15 mouse cellular contexts compared by ENCODE assay signal in the genomic region with DNA sequence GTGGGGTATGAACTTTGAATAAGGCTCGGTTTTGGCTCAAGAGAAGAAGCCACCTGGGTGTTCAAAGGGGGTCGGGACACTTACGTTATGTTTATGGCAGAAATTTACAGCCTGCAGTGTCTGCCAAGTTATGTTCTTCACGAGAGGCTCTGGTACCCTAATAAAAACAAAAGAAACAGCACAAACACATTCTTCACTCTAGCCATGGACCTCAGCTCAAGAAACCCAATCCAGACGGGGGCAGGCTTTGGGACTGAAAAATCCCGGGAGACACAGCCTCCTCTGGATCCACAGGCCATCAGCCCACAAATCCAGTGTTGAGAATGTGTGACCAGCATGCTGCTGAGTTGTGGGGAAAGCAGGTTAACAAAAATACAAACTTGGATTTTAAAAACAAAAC. TPM values are rescaled to one million over a fixed set of nuclear protein-coding genes. Genes with fewer than 3 reads are reported as not detected.
DNase-seq lines count a peak whose midpoint lies in the region; ATAC-seq and TF ChIP-seq lines count a peak whose summit lies in the region.
"Had no signal": no experiment of that assay in that cellular context is flagged by ENCODE, and none has a peak within 500 bp of the region (broad histone marks: within the 10 kb centered on the region; RNA-seq: fewer than 3 reads in every experiment).

No protein-coding gene starts in this region.

- no peak for DNase-seq in hindbrain, embryonic 10.5 days (ENCODE audit: low spot score)
- DNase-seq in hindbrain, postnatal 0 days (ENCODE audit: low spot score) = no peak
- no peak for DNase-seq in G1E (ENCODE audit: low spot score)
- DNase-seq in testis, postnatal 14 days (ENCODE audit: low spot score) = no peak
- no peak for DNase-seq in spleen, adult 12 weeks (ENCODE audit: low spot score)
- DNase-seq: adrenal gland, postnatal 25 days; cerebellum, adult 11-12 months; lung, postnatal 14 days; midbrain, embryonic 14.5 days; right cerebral cortex, adult 18-20 months had no signal

- no peak overlapping the region for H3K9ac ChIP-seq in hindbrain, postnatal 0 days (replicated peaks; ENCODE audit: low read length)
- no peak overlapping the region for H3K9ac ChIP-seq in limb, embryonic 13.5 days
- H3K9ac ChIP-seq: hindbrain, embryonic 12.5 days; neural tube, embryonic 13.5 days had no signal

- peaks cover 20% of the 10 kb centered on the region for H3K4me1 ChIP-seq in hindbrain, embryonic 10.5 days (replicated peaks)
- 0 out of 2 replicates have a peak, but pooled peaks cover 5% of the 10 kb centered on the region for H3K4me1 ChIP-seq in hindbrain, postnatal 0 days (ENCODE audit: insufficient read depth, low read length)
- peaks cover 49% of the 10 kb centered on the region for H3K4me1 ChIP-seq in G1E (ENCODE audit: insufficient read depth, low read depth, low read length)
- no peaks in the 10 kb centered on the region; the same call in 1 of the 2 replicates for H3K4me1 ChIP-seq in bone marrow, adult 2 months (ENCODE audit: control insufficient read depth, insufficient read depth, low read length)
- peaks cover 34% of the 10 kb centered on the region for H3K4me1 ChIP-seq in limb, embryonic 13.5 days

- H3K27ac ChIP-seq in hindbrain, embryonic 10.5 days = peak overlapping the region; percentile 56
- no peak overlapping the region for H3K27ac ChIP-seq in hindbrain, postnatal 0 days
- H3K27ac ChIP-seq in bone marrow, adult 2 months (ENCODE audit: control insufficient read depth, insufficient read depth, low read depth, low read length, poor library complexity) = peak overlapping the region; percentile 78
- H3K27ac ChIP-seq in limb, embryonic 13.5 days = no peak overlapping the region
- H3K27ac ChIP-seq: neural tube, embryonic 13.5 days had no signal

- TF ChIP-seq POLR2A in bone marrow, adult 2 months (IDR thresholded peaks at IDR 0.05; ENCODE audit: borderline replicate concordance, control insufficient read depth, low read depth, low read length) = no peak

- no peak overlapping the region for H3K4me2 ChIP-seq in hindbrain, postnatal 0 days (ENCODE audit: low read depth, low read length)
- H3K4me2 ChIP-seq in limb, embryonic 13.5 days (replicated peaks) = peak overlapping the region; percentile 14; the same call in 1 of the 2 replicates
- H3K4me2 ChIP-seq: hindbrain, embryonic 12.5 days; neural tube, embryonic 13.5 days had no signal

- no peaks in the 10 kb centered on the region for H3K36me3 ChIP-seq in hindbrain, embryonic 10.5 days
- H3K36me3 ChIP-seq in hindbrain, postnatal 0 days (ENCODE audit: insufficient read depth, low read length) = no peaks in the 10 kb centered on the region
- H3K36me3 ChIP-seq in G1E (replicated peaks) = no peaks in the 10 kb centered on the region
- no peaks in the 10 kb centered on the region for H3K36me3 ChIP-seq in limb, embryonic 13.5 days
- H3K36me3 ChIP-seq: hindbrain, embryonic 12.5 days; neural tube, embryonic 13.5 days had no signal

- H3K4me3 ChIP-seq in hindbrain, embryonic 10.5 days = no peak overlapping the region
- H3K4me3 ChIP-seq in hindbrain, postnatal 0 days (ENCODE audit: low read length) = no peak overlapping the region
- H3K4me3 ChIP-seq in G1E (ENCODE audit: low read depth, low read length) = peak overlapping the region; percentile 5; the same call in 1 of the 2 replicates
- H3K4me3 ChIP-seq in bone marrow, adult 2 months (replicated peaks; ENCODE audit: control insufficient read depth, low read depth, low read length) = no peak overlapping the region
- H3K4me3 ChIP-seq in limb, embryonic 13.5 days = no peak overlapping the region
- H3K4me3 ChIP-seq: hindbrain, embryonic 12.5 days; neural tube, embryonic 13.5 days had no signal

- no peaks in the 10 kb centered on the region for H3K27me3 ChIP-seq in hindbrain, embryonic 10.5 days (ENCODE audit: insufficient read depth, poor library complexity, severe bottlenecking)
- no peaks in the 10 kb centered on the region for H3K27me3 ChIP-seq in hindbrain, postnatal 0 days (ENCODE audit: insufficient read depth, low read length)
- peaks cover 2% of the 10 kb centered on the region; the same call in 1 of the 2 replicates for H3K27me3 ChIP-seq in G1E (ENCODE audit: insufficient read depth, low read length)
- no peaks in the 10 kb centered on the region for H3K27me3 ChIP-seq in limb, embryonic 13.5 days
- H3K27me3 ChIP-seq: hindbrain, embryonic 12.5 days; neural tube, embryonic 13.5 days had no signal

- H3K9me3 ChIP-seq in hindbrain, embryonic 10.5 days = no peaks in the 10 kb centered on the region
- H3K9me3 ChIP-seq in hindbrain, postnatal 0 days (ENCODE audit: low read length) = no peaks in the 10 kb centered on the region
- no peaks in the 10 kb centered on the region for H3K9me3 ChIP-seq in G1E (replicated peaks)
- H3K9me3 ChIP-seq in limb, embryonic 13.5 days = no peaks in the 10 kb centered on the region
- H3K9me3 ChIP-seq: hindbrain, embryonic 12.5 days; neural tube, embryonic 13.5 days had no signal

- TF ChIP-seq CTCF in hindbrain, postnatal 0 days (IDR thresholded peaks at IDR 0.05; ENCODE audit: low read depth) = no peak
- TF ChIP-seq CTCF in G1E (IDR thresholded peaks at IDR 0.05; ENCODE audit: low read depth, low read length) = no peak
- TF ChIP-seq CTCF in bone marrow, adult 2 months (IDR thresholded peaks at IDR 0.05; ENCODE audit: control insufficient read depth, insufficient read depth, low read length) = no peak

- 77% methylated on average over 6 of the region's 6 CpGs for WGBS in hindbrain, embryonic 10.5 days
- WGBS in hindbrain, postnatal 0 days = 65% methylated on average over 6 of the region's 6 CpGs
- 65% methylated on average over 6 of the region's 6 CpGs for WGBS in bone marrow, adult 2 months
- WGBS in limb, embryonic 13.5 days = 9% methylated on average over 6 of the region's 6 CpGs

- no peak for ATAC-seq in hindbrain, postnatal 0 days
- ATAC-seq in G1E (ENCODE audit: extremely low read depth, insufficient number of reproducible peaks, low FRiP score, poor library complexity, severe bottlenecking) = no peak
- no peak for ATAC-seq in limb, embryonic 13.5 days (ENCODE audit: low FRiP score, low read depth)
- ATAC-seq in frontal cortex, adult (ENCODE audit: low TSS enrichment) = no peak

RNA-seq across cellular contexts. Expression of a gene that starts 31.1 kb away (rescaled TPM):
- polyA plus RNA-seq in hindbrain, embryonic 10.5 days (2016; fragmentation: Nextera tagmentation; extraction: Ambion mirVana) = 0.62 and 0.71 TPM in 2 replicates
- 28.3 and 51.5 TPM in 2 replicates for total RNA-seq in hindbrain, postnatal 0 days (2014; rRNA removed)
- 20.2 and 26.7 TPM in 2 replicates for polyA plus RNA-seq in hindbrain, postnatal 0 days (2015; fragmentation: Nextera tagmentation; extraction: Ambion mirVana)
- total RNA-seq in G1E (2014; fragmentation: Nextera tagmentation) = not detected in 2 replicates
- total RNA-seq in G1E (2017) = 0.70 TPM in 1 of 2 replicates, not detected in the other
- polyA plus RNA-seq in G1E (2012) = not detected in 2 replicates
- 3.9 and 5.0 TPM in 2 replicates for polyA plus RNA-seq in bone marrow, adult 2 months (2011; ENCODE audit: insufficient read depth, insufficient read length, low replicate concordance, missing spikeins)
- polyA plus RNA-seq in limb, embryonic 13.5 days (2015; fragmentation: Nextera tagmentation; extraction: Ambion mirVana) = 1.2 and 1.3 TPM in 2 replicates

RNA-seq across cellular contexts. Expression of a gene that starts 35.3 kb away (rescaled TPM):
- polyA plus RNA-seq in hindbrain, embryonic 10.5 days (2016; fragmentation: Nextera tagmentation; extraction: Ambion mirVana) = 20.3 and 21.2 TPM in 2 replicates
- 24.5 and 33.5 TPM in 2 replicates for total RNA-seq in hindbrain, postnatal 0 days (2014; rRNA removed)
- polyA plus RNA-seq in hindbrain, postnatal 0 days (2015; fragmentation: Nextera tagmentation; extraction: Ambion mirVana) = 34.3 and 38.9 TPM in 2 replicates
- total RNA-seq in G1E (2014; fragmentation: Nextera tagmentation) = 66.9 and 83.2 TPM in 2 replicates
- 15.9 and 19.6 TPM in 2 replicates for total RNA-seq in G1E (2017)
- polyA plus RNA-seq in G1E (2012) = 8.2 and 12.1 TPM in 2 replicates
- 8.4 and 11.4 TPM in 2 replicates for polyA plus RNA-seq in bone marrow, adult 2 months (2011; ENCODE audit: insufficient read depth, insufficient read length, low replicate concordance, missing spikeins)
- 30.5 and 37.3 TPM in 2 replicates for polyA plus RNA-seq in limb, embryonic 13.5 days (2015; fragmentation: Nextera tagmentation; extraction: Ambion mirVana)

RNA-seq across cellular contexts. Expression of a gene that starts 35.3 kb away (rescaled TPM):
- polyA plus RNA-seq in hindbrain, embryonic 10.5 days (2016; fragmentation: Nextera tagmentation; extraction: Ambion mirVana) = 12.8 and 17.2 TPM in 2 replicates
- total RNA-seq in hindbrain, postnatal 0 days (2014; rRNA removed) = 10.5 and 12.2 TPM in 2 replicates
- 10.2 and 11.0 TPM in 2 replicates for polyA plus RNA-seq in hindbrain, postnatal 0 days (2015; fragmentation: Nextera tagmentation; extraction: Ambion mirVana)
- total RNA-seq in G1E (2014; fragmentation: Nextera tagmentation) (10.1 and 12.9 TPM in 2 replicates), G1E (2017) (18.4 and 21.2 TPM in 2 replicates)
- 1.9 and 2.2 TPM in 2 replicates for polyA plus RNA-seq in G1E (2012)
- polyA plus RNA-seq in bone marrow, adult 2 months (2011; ENCODE audit: insufficient read depth, insufficient read length, low replicate concordance, missing spikeins) = 2.2 and 6.8 TPM in 2 replicates
- polyA plus RNA-seq in limb, embryonic 13.5 days (2015; fragmentation: Nextera tagmentation; extraction: Ambion mirVana) = 17.8 and 20.1 TPM in 2 replicates

Comparison
In these comparisons a context has a peak if more than half of its experiments do, and no peak if none do; other contexts are left out.
1. H3K27ac ChIP-seq: peak in hindbrain, embryonic 10.5 days (single experiment) and bone marrow, adult 2 months (single experiment); none in hindbrain, postnatal 0 days (single experiment) and limb, embryonic 13.5 days (single experiment).